Mouse (Mus musculus) heart, postnatal 36 days (tissue): Measurements from ENCODE around the gene Nbeal1. TPM values are rescaled to one million over a fixed set of nuclear protein-coding genes. Genes with fewer than 3 reads are reported as not detected.

Experiments
- DNase-seq, 2 experiments: peaks; one replicate each; pipeline ENCODE4 v3.0.0; 2021 to 2022
- intact Hi-C: fragments of 180-260 bp; cut with DNase I; formaldehyde crosslinking; loops from one replicate; pipeline ENCODE4 v1.15.1; 2025
- total RNA-seq, 2 experiments: library from RNA; stranded (reverse); gene quantifications; 2 replicates each; pipeline ENCODE4 v1.2.3; 2021

The Nbeal1 gene
- total RNA-seq, 2 experiments from 2014 or later: 54.2 to 54.6 TPM

DNA sequence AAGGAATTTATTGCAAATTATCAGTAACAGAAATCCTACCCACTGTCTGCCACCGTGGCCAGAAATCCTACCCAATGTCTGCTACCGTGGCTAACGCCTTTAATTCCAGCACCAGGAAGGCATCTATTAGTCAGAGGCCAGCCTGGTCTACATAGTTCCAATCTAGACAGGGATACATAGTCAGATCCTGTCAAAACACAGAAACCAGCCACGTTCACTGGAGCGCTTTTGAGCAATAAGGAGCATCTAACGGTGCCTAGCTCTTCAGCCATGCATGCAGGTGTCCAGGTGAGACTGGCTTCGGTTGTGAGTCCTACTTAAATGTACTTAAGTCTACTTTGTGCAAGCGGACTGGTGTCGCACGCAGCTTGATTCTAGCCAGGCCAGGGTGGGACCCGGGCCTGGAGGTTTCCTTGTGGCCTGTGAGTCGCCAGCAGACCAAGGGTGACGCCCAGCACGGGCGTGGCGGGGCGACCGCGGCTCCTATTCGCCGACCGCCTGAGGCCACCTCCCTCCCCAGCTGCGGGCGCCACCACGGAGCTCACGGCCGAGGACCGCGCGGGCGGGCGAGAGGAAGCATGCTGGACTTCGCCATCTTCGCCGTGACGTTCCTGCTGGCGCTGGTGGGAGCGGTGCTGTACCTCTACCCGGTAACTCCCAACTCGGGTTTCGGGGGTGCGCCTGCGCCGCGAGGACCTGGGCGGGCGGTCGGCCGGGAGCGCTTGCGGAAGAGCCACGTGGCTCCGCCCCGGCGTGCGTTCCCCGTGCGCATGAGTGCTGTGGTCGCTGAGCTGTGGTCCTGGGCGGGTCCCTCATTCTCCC, 162.6 kb downstream of the Nbeal1 start, which contains the start of gene Cyp20a1:
TSS of gene Cyp20a1 (plus strand) at position 516 of the 822 bp plus-strand sequence.
- DNase-seq: peak; percentile 86 to 94
- intact Hi-C loops: loop anchor here (5.0 kb wide), 4 partner anchors 64 to 619 kb away; partner anchors contain the start of gene Abi2

DNA sequence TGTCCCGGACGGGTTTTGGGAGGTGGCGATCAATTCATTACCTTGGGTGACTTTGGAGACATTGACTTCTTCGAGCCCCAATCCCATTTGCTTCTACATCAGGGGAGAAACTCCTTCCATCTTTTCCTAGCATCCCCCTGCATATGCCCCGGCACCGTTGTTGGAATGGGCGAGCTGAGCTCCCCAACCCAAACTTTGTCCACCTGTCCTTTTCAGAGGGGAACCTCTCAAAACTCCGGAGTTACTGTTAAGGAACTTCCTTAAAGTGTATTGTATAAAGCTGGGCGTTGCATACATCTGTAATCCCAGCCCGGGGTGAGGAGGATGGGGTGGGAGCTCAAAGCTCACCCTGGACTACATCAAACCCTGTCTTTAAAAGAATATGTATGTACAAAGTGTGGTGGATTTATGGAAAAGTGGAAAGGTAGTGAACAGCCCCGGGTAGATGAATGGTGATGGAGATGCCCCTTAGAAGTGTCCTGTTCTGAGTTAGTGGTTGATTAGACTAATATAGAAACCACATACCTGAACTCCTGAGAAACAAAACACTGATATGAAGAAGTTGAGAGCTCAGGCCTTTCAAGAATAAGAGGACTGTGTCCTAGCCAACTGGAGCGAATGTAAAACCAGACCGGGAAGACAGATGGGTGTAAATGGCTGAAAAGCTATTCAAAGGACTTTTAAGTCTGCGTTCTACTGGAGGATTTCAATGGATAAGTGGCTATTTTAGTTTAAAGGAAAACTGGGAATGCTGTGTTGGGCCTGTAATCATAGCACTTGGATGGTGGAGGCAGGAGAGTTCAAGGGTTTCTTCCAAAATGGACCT, 163.4 kb downstream of the Nbeal1 start:
- intact Hi-C loops: loop anchor here (5.0 kb wide), 4 partner anchors 63 to 618 kb away; partner anchors contain the start of gene Abi2

DNA sequence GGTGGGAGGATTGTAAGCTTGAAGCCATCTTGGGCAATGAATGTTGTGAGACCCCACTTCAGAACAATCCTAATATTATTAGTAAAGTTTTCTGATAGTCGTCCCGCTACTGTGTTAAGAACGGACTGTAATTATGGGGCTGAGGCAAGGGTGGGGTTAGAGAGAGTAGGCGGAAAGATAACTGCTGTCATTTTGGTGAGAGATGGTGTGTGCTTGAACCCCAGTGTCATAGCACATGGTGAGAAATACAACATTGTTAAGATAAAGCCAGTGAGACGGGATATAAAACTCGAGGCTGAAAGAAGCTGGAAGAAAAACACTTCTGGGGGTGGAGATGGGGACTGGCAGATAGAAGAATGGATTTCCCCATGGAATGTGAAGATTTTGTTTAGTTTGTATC, 164.3 kb downstream of the Nbeal1 start:
- DNase-seq: no peak
- intact Hi-C loops: loop anchor here (5.0 kb wide), 4 partner anchors 63 to 618 kb away; partner anchors contain the start of gene Abi2

More for the DNA sequence above, 163.4 kb downstream of the Nbeal1 start:
- no peak for DNase-seq

DNA sequence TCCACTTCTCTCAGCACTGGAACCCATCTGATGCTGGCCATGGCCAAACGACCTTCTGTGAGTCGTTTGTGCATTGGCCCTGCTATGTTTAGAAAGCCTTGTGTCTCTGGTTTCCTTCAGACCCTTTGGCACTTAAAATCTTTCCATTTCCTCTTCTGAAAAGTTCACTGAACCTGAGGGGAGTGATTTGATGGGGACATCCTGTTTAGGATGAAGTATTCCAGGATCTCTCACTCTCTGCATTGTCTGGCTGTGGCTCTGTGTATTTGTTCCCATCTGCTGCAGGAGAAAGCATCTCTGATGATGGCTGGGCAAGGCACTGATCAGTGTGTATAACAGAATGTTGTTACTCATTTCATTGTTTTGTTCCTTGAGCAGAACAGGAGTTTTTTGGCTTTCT, 165.3 kb downstream of the Nbeal1 start:
- no peak for DNase-seq
- intact Hi-C loops: no loop called here

DNA sequence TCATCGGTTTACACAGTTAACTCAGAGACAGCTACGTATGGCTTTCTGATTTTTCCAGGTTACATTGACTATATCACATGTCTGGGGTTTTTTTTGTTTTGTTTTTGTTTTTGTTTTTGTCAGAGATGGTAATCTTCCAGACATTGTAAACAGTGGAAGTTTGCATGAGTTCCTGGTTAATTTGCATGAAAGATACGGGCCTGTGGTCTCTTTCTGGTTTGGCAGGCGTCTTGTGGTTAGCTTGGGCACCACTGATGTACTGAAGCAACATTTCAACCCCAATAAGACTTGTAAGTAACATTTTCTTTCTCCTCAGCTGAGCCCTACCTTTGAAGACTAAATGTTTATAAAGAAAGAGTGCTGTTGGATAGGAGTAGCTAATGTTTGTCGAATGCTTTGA, 172.4 kb downstream of the Nbeal1 start:
- DNase-seq: no peak

DNA sequence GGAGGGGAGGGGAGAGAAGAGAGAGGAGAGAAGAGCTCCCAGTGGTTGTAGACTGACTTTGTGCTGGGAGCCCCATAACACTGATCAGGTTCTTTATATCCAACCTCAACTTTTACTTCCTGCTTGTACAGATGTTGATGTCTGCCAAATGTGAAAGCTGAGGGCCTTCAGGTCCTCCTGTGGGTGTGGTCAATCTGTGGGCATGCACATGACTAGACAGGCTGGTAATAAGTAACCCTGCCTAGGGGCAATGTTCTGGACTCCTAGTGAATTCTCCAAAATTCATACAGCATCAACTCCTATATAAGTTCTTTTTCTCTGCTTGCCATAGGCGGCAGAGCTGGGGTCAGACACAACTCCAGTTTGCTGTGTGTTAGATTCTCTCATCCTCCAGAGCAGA, 181.2 kb downstream of the Nbeal1 start:
- no peak for DNase-seq
- intact Hi-C loops: no loop called here

More for the DNA sequence above, 172.4 kb downstream of the Nbeal1 start:
- intact Hi-C loops: no loop called here

DNA sequence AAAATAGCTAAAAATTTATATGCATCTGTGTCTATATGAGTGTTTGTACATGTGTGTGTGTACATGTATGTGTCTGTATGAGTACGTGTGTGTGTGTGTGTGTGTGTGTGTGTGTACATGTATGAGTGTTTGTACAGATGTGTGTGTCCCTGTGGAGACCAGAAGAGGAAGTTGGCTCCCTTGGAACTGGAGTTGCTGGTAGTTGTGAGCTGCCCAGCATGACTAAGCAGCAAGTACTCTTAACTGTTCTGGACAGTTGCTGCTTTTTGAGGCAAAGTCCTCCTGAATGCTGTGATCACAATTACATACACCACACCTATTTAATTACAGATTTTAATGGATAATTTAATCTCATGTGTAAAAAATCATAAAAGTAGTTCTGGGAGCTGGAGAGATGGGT, 196.2 kb downstream of the Nbeal1 start:
- DNase-seq: no peak
- intact Hi-C loops: no loop called here

DNA sequence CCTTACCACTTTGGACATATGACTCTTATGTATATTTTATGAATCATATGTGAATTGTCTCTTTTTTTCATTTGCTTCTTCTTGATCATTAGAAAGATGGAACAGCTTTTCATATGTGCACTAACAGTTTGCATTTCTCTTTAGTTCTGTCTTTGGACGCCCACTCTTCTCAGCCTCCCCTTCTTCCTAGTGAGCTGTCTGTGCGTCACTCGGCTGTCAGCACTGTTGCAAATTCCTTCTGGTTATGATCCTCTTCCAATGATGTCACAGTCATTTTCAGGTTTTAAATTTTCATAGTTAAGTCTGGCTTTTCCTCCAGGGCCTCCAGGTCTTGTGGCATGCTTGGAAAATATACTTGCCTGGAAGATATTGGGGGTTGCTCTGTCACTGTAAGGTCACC, 201.5 kb downstream of the Nbeal1 start:
- intact Hi-C loops: no loop called here
- no peak for DNase-seq

Other genes with a start within 250 kb of the Nbeal1 start
- gene Ica1l, start 137.4 kb upstream of the Nbeal1 start, total RNA-seq: under 1 TPM; 0.46 to 0.56 TPM
- gene Carf, start 82.4 kb upstream of the Nbeal1 start, total RNA-seq: 1 to 10 TPM; 6.0 to 8.4 TPM
- 10 to 100 TPM; 10.6 to 12.1 TPM for gene Wdr12, start 82.0 kb upstream of the Nbeal1 start, total RNA-seq
- 1 to 10 TPM; 6.8 to 7.3 TPM for gene Cyp20a1, start 162.7 kb downstream of the Nbeal1 start, total RNA-seq
- gene Abi2, start 229.0 kb downstream of the Nbeal1 start, total RNA-seq: 10 to 100 TPM; 18.0 to 20.2 TPM